Mouse (Mus musculus) cerebellum, adult 2 months (tissue): ENCODE measurements around the gene Gm3298. TPM values are rescaled to one million over a fixed set of nuclear protein-coding genes. Genes with fewer than 3 reads are reported as not detected.
"Not testable (repeated sequence)": the region's sequence is repeated elsewhere in the genome, so short reads cannot be mapped to it uniquely, and the experiment has no call there.

Experiments
- DNase-seq, 2 experiments: peaks; one replicate each; pipeline ENCODE4 v3.0.0; 2021
- H3K27ac ChIP-seq: fragments of 200-500 bp; 2 replicates; pipeline ENCODE4 v1.5.1; 2012; ENCODE audit warnings: low read length, control low read depth, inconsistent platforms; ENCODE audit not compliant: insufficient read depth
- H3K27me3 ChIP-seq: fragments of 200-500 bp; 2 replicates; pipeline ENCODE4 v1.6.1; 2012; ENCODE audit warnings: inconsistent platforms, mild to moderate bottlenecking, low read length, moderate library complexity; ENCODE audit not compliant: control insufficient read depth, insufficient read depth
- H3K4me1 ChIP-seq: fragments of 200-500 bp; 2 replicates; pipeline ENCODE4 v1.6.1; 2011; ENCODE audit warnings: low read length; ENCODE audit not compliant: control insufficient read depth, insufficient read depth
- H3K4me3 ChIP-seq: fragments of 200-500 bp; replicated peaks from 2 replicates; pipeline ENCODE3; 2011; ENCODE audit warnings: mild to moderate bottlenecking, low read depth, low read length, control low read depth; ENCODE audit not compliant: insufficient read depth
- WGBS: fragments of 180-500 bp; shearing (Covaris S2); methylation state at CpG from one replicate; pipeline ENCODE4 v1.1.7; 2018; 5-methylcytosine and 5-hydroxymethylcytosine counted together
- polyA plus RNA-seq: library from polyadenylated mRNA; depleted of rRNA; stranded (reverse); fragments of >200 nt; gene quantifications from 2 replicates; pipeline ENCODE4 v1.2.3, GENCODE M21; 2012; rRNA removed

Gm3298 gene
- polyA plus RNA-seq = 0.27 TPM in 1 of 2 replicates, not detected in the other

- not testable (repeated sequence) for DNase-seq, H3K27ac ChIP-seq, H3K4me3 ChIP-seq, H3K27me3 ChIP-seq, H3K4me1 ChIP-seq
- WGBS = 69% methylated on average over 1 of the region's 2 CpGs
Observed at GRCm38 (mm10) chr14:5015591-5015990, at the start of gene Gm3298. TSS of gene Gm3298 (plus strand) at chr14:5015891.

- H3K27ac ChIP-seq, DNase-seq, H3K4me3 ChIP-seq, H3K27me3 ChIP-seq, H3K4me1 ChIP-seq: not testable (repeated sequence)
Observed at GRCm38 (mm10) chr14:4983635-4984034, 32.1 kb upstream of the Gm3298 start, which contains the start of gene Gm8297. TSS of gene Gm8297 (plus strand) at chr14:4983935.

- not testable (repeated sequence) for H3K4me3 ChIP-seq
- WGBS = no CpG with 5 or more reads among the region's 3 CpGs
Observed at GRCm38 (mm10) chr14:5050329-5050728, 34.6 kb downstream of the Gm3298 start, which contains the start of gene 4930555G01Rik. TSS of gene 4930555G01Rik (plus strand) at chr14:5050629.

More at GRCm38 (mm10) chr14:5050329-5050728, 34.6 kb downstream of the Gm3298 start, which contains the start of gene 4930555G01Rik:
- not testable (repeated sequence) for H3K27ac ChIP-seq, H3K4me1 ChIP-seq, H3K27me3 ChIP-seq, DNase-seq

Other genes starting within 250 kb of the Gm3298 start
- gene Gm9602, start 239.6 kb upstream of the Gm3298 start, polyA plus RNA-seq = not detected in 2 replicates
- not detected in 2 replicates for gene Gm3269, start 177.8 kb upstream of the Gm3298 start, polyA plus RNA-seq
- gene Gm3264, start 160.3 kb upstream of the Gm3298 start, polyA plus RNA-seq = 0.19 and 0.88 TPM in 2 replicates
- gene Gm3278, start 123.5 kb upstream of the Gm3298 start, polyA plus RNA-seq = 0.25 TPM in 1 of 2 replicates, not detected in the other
- gene Gm8297, start 32.0 kb upstream of the Gm3298 start, polyA plus RNA-seq = not detected in 2 replicates
- not detected in 2 replicates for gene 4930555G01Rik, start 34.7 kb downstream of the Gm3298 start, polyA plus RNA-seq
- gene Gm8281, start 55.1 kb downstream of the Gm3298 start, polyA plus RNA-seq = 1.9 and 2.5 TPM in 2 replicates
- not detected in 2 replicates for gene Gm8279, start 115.6 kb downstream of the Gm3298 start, polyA plus RNA-seq
- not detected in 2 replicates for gene Gm3317, start 148.6 kb downstream of the Gm3298 start, polyA plus RNA-seq
- gene Gm8271, start 169.9 kb downstream of the Gm3298 start, polyA plus RNA-seq = not detected in 2 replicates
- not detected in 2 replicates for gene Gm3526, start 244.7 kb downstream of the Gm3298 start, polyA plus RNA-seq